Mouse (Mus musculus) frontal cortex, postnatal 36 days (tissue): ENCODE measurements around the gene Vwa8.

Source experiments
- DNase-seq, 2 experiments: peaks; one replicate each; pipeline ENCODE4 v3.0.0; 2022; ENCODE audit warnings: low spot score in 2 of 2

Gene Vwa8

DNA sequence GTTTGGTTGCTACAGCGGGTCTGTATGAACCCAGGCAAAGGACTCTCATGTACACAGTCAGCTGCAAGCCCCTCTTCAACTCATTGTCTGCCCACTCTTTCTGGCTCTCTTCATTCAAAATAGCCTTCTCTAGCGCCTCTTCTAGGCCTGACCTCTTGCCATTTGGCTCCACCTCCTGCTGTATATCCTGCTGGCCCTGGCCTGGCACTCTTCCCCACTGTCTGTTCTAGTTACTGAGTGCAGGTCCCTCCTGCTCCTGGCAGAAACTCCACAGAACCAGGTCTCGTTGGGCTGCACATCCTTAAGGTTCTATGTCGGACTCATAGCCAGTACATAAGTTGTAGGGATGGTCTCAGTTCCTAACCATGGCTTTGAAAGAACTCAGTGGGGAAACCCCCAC lies 293.5 kb downstream of the Vwa8 start:
- no peak for DNase-seq

DNA sequence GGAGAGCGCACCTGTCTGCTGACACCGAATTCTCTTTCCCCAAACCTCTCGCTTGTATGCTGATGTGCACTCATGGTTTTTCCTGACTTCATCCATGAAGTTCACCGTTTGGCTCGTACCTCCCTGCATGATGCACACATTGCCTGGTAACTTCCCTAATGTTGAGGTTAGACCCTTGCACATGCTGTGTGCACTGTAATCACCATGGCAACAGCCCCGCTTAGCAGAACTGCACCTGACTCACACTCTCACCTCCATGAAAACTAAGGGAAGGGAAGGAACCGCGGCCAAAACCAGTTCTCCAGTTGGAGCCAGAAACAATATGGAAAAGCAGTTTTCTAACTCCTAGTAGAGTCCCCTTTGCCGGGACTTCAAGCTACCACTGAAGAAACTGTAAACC lies 294.8 kb downstream of the Vwa8 start:
- DNase-seq = no peak

DNA sequence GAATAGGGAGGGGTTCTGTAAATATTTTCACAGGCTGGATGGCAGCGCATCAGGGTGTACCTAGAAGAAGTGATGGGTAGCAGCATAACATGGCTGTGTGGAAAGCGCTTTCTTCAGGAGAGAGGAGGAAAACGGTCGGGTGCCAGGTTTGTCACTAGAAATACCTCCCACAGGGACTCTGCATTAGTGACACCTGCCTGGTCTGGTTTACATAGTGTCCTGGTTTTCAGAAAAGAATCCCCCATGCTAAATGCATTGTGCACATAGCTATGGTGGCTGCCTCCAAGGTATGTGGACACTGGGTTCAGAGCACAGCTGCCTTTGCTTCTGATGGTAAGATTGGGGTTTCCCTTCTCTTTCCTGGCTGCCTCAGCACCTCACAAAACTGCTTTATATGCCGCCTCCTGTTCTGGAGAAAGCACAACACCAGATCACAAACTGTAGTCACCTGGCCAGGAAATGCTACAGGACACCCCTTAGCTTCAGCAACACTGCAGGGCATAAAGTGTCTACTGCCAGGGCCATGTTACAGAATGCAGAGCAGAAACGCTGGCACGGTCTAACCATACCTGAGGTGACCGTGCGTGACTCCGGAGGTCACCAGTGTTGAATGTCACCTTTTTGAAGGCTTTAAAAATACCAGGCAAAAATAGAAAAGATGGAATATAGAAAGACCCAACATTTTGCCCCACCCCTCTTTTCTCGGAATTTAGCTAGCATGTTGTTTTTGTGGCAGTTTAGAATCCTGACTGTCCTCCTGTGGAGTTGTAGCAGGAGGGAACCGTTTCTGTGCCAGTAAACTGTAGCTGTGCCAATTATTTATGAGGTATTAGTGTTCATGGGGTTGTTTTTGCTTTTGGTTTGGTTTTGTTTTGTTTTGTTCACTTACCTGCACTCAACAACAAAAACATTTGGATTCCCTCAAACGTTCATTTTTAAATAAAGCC lies 295.7 kb downstream of the Vwa8 start:
- no peak for DNase-seq

DNA sequence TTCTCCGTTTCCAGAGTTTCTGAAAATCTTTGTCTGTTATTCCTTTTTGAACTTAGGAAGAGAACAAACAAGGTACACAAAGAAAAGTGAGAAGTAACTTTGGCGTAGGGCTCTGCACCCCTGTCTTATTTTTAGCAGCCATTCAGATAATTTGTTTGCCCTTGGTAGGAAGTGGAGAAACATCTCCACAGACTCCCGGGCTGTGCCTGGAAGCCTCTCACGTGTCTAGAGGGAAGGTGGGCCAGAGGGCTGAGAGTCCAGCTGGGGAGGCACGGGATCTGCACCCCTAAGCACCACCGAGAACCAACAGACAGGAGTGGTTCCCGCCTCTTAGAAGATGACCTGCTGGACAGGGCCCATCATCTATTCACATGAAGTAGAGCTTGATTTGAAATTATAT lies 302.9 kb downstream of the Vwa8 start:
- no peak for DNase-seq

DNA sequence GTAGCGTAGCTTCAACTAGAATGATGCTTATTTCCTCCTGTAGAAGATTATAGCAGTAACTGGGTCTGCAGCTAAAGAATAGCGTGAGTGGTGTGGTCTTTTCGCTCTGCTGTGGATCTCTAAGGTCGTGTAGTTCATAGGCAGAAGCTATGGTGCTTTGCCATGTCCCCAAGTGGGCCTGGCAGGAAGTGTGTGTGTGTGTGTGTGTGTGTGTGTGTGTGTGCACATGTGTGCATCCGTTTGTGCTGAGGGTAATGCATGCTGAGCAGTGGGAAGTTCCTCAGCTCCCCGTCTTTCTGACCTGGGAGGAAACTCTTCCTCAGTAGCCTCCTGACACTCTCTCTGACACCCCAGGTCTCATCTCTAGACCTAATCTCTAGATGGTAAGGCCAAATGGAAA lies 305.0 kb downstream of the Vwa8 start:
- no peak for DNase-seq

DNA sequence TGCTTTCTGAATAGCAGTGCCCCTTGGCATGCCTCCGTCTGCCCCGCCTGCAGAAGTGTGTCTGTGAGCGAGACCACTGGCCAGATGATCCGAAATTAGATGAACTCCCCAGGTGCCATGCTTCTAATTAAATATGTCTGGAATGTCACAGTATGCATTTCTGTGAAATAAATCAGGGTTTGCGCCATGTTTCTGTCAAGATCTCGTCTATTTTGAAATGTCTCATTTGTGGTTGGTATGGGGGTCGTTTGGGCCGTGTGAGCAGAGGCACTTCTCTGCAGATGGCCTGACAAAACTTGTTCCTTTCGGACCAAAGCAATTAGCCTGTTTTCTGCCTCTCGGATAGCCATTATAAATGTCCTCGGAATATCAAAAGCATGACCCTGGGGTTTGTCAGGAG lies 306.1 kb downstream of the Vwa8 start:
- DNase-seq = no peak

DNA sequence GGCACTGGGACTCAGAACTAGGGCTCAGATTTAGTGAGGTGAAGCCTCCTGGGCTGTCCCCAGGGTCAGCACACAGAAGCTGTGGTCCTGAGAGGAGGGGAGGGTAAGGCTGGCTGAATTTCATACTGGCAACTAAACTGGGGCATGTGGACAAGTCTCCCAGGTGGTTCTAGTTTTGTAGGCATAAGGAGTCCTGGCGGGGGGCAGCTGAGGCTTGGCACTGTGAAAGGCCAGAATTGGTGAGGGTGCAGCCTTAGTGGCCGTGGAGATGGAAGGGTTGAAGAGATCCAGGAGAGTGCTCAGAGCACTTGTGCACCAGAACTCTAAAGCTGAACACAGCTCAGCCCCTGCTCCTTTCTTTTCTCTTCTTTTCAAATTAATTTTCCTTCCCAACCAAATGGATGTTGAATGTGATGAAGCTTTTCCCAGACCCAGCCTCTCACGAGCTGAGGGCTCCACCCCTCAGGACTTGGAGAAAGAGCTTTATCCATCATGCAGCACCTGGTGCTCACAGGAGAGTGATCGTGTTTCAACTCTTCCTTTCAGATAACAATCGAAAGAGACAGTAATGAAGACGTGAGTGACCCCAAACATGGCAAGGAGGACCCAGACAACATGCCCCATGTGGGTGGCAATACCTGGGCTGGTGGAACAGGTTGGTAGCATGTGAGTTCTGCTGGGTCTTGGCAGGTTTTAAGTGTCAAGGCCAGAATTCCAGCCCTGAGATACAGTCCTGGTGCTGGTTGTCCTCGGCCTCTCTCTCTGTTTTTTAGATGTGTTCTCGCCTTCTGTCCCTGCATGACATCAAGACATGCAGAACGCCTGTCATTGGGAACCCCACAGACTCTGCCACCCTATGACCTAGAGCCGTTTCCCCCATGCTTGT lies 307.9 kb downstream of the Vwa8 start:
- no peak for DNase-seq

DNA sequence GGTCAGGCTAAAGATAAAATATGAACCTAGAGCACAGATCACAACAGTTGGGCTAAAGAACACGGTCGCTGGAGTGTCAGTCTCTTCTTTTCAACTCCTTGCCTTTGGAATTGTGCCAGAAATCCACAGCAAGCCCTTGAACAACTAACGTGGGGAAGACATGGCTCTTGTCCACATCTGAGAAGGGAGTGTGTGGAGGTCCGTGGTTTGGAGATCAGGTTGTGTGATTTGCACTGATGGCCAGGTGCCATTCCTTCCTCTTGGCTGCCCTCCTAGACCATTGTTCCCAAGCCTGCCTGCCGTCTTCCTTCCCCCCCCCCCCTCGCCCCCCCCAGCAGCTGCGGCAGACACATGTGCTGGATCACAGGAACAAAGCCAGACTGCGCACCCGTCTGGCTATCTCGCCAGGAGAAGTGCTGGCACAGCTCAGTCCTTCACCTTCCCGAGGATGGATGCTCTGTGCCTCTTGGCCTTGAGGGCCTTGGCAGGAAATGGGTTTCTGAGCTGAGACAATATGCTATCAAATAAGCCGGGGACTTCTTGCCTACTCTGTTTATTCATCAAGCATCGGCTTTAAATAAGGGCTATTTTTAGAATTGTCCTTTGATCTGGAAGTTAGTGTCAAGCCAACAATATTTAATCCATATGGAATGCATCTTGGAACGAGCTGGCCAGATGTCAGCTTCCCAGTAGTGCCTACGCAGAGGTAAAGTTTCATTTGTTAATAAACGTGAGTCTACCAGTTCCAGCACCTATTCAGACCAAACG lies 308.8 kb downstream of the Vwa8 start:
- no peak for DNase-seq

DNA sequence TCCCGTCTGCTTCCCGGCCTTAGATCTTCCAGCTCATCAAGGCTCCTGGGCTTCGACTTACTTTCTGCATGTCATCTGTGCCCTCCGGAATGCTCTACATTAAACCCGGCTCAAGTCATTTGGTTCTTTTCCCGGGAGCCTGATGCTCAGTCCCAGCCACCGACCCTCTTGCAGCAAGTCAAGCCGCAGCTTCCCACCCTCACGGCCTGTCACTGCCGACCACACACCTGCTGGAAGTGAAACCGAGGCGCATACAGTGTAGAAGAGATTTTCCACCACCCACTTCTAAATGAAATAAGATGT lies 309.3 kb downstream of the Vwa8 start:
- DNase-seq = no peak

DNA sequence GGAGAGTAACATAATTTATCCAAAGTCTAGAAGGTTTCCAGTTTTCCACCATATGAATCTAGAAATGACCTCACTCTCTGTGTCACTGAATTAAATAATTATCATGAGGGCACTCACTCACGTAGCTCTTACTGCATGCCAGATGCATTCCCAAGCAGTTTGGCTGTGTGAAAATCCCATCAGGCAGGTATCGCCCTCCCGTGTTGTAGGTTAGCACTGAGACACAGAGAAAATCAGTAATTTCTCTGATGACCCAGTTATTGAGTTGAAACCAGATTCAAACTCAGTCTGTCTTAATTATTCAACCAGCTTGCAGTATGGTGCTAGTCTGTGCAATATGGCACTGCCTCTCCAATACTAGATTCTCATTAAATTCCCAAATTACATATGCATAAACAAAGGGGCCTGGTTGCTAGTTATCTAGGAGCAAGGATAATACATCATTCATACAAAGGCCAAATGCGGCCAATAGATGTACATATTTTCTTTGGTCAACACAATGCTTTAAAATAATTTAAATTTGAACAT lies 309.9 kb downstream of the Vwa8 start:
- DNase-seq = no peak

DNA sequence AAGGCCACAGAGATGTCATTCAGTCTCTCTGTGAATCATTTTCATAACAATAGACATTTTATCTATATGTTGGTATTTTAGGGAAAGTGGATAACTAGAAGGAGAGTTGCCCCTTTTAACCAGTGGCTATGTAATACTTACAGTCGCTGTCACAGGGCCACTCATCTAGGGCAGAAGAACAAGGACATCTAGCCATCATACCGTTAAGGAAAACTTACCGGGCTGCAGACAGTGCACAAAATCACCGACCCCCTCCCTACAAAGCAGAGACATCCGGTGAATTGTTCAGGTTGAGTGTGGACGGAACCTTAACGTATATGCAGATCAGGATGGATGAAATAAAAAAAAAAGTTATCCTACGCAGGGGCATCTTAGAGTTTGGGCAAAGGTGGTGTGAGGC lies 310.6 kb downstream of the Vwa8 start:
- no peak for DNase-seq

DNA sequence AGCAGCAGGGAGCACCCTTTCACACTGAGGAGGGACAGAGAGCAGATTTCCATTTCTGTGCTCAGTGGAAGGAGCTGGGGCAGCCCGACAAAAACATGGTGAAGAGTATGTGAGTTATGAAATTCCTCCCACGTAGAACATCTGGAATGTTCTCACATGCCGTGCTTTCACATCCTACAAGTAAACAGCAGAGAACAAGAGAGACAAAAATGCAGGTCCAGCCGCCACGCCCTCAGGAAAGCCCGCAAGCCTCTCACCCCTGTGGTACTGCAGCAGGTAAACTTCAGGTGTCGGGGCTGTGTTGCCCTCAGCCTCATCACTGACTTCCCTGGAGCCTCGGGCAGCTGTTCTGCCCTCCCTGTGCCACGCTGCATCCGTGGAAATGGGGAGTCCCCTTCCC lies 311.6 kb downstream of the Vwa8 start:
- DNase-seq = no peak

DNA sequence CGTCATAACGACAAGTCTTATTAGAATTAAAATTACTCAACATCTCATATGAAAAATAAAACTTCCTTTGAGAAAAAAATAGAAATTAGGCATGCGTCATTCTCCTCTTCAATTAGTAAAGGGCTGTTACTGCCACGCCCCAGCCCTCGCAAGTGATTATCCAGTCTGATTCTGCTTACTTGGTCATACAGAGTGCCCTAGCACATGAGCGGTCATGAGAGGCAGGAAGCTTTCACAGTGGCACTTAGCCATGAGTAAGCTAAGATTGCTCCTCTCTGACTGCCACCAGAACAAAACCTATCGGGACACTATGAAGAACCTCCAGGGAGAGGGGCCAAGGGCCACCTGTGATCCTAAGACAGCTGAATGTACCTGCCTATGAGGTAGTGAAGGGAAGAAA lies 312.1 kb downstream of the Vwa8 start:
- no peak for DNase-seq

DNA sequence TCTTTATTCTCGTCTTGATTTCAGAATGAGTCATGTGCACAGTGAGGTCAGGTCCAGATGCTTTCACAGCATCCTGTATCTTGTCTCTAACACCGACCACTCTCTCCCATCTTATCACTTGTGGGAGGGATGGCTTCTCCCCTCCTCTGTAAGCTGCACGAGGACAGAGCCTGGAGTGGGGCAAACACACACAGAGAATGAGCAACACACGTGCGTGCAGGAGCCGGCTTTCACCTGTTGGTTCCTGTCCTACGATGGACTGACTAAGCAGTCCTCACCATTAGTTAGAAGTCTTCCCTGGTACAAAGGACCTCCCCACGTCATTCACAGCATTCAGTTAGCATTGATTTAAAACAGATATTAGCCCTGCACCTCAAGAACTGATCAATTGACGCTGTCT lies 312.9 kb downstream of the Vwa8 start:
- no peak for DNase-seq

DNA sequence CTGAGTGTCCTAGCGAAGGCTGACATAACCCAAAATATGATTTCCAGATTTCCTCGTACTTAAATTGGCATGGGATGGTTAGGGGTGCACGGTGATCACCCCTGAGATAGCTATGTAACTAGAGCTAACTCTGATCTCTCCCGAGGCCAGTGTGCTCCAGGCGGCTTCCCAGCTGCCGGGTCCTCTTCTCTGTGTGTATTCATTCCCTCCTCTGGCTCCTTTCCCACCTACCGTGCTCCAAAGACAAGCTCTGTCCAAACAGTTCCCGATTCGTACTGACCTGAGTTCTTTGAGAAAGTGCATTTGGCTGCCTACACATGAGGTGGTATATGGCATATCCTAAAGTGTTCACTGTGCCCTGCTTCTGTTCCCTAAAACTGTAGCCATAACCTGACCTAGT lies 313.8 kb downstream of the Vwa8 start:
- DNase-seq = no peak

DNA sequence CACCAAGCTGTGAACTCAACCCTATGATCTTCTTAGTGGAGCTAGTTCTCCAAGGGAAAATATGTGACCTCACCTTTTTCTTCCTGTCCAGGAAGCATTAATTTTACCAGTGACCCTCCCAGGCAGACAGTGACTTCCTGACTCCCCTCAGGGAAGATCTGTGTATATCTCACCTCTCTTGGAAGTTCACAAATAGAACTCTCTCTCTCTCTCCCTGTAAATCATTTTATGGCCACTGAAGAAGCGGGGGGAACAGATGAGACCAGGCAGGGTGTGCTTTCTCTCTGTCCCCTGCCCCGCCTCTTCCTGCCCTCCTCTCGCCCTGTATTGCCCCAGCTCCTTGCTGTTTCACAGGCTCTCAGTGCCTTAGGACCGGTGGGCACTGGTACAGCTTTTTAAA lies 315.5 kb downstream of the Vwa8 start:
- DNase-seq = no peak

DNA sequence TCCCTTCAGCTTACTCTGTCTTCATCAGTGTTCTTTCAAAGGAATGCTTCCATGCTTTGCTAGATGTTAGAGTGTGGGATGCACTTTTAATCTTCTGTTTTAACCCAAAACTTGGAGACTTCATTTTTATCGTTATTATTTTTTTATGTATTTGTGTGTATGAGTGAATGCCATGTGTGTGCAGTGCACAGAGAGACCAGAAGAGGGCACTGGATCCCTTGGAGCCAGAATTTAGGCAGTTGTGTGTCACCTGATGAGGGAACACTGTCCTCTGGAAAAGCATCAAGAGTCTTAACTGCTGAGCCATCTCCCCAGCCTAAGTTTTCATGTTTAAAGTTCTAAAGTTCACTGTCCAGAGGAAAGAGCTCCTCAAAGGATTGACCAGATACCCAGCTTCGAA lies 316.1 kb downstream of the Vwa8 start:
- no peak for DNase-seq

DNA sequence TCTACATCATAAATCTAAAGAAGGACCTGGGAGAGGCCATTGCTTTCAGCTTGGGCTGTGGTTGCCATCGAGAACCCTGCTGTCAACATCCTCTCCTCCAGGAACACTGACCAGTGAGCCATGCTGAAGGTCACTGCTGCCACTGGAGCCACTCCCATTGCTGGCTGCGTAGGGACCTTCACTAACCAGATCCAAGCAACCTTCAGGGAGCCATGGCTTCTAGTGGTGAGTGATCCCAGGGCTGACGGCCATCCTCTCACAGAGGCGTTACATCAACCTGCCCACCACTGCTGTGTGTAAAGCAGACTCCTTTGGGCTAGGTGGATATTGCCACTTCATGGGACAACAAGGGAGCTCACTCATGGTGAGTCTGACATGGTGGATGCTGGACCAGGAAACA lies 325.7 kb downstream of the Vwa8 start:
- DNase-seq = no peak

DNA sequence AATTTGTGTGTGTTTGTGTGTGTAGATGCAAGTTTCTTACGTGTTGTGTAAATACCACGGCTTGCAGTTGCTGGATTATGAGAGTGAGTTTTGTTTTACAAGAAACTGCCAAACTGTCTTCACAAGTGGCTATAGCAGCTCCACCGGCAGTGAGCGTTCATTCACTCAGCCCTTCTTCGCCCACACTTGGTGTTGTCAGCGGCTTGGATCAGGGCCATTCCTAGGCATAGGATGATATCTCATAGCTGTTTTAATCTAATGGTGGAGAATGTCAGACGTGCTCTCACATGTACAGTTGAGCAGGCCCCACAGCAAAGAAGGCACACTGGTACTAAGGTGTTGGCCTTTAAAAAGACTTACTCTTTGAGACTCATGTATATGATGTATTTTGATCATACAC lies 328.9 kb downstream of the Vwa8 start:
- DNase-seq = peak; percentile 57 to 64

DNA sequence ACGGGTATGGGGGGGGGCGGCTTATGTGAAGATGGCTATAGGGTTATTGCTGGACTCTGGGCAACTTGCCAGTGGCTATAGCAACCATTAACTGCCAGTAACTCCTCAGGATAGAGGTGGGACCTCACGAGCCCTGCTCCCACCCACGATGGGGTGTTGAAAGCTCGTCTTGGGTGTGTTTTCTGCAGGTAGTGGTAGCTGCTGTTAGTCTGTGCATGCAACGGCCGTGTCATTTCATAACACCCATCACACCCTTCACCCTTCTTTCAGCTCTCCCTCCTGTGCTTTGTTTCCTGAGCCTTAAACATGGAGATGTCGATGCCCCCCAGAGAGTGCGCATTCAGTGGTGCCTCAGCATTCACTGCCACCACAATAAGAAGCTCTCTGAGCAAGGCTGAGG lies 329.4 kb downstream of the Vwa8 start:
- no peak for DNase-seq

DNA sequence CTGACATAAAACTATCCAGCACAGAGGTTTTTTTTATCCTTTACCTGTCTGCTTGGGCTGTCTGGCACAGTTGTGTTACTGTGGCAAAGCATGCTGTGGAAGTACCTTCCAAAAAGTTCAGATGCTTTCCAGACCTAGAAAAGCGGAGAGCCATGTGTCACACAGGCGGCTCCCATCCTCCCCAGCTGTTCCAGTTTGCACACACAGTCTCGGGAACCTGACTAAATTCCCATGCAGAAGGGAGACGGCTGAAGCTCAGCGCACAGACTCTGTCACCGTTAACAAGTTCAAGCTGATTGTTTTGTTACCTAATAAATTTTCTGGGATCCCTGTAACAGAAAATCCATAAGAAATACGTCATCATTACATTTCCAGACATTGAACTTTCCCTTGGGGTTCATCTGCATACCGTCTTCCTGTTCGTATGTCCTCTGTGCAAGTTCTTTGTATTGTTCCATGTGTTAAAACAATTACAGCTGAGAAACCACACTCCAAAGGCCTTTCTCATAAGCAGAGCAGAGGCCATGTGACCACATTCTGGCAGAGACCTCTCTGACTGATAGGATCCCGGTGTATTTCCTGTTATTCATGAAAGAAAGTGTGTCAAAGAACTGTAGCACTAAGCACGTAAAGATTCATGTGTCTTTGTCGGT lies 331.4 kb downstream of the Vwa8 start:
- no peak for DNase-seq

DNA sequence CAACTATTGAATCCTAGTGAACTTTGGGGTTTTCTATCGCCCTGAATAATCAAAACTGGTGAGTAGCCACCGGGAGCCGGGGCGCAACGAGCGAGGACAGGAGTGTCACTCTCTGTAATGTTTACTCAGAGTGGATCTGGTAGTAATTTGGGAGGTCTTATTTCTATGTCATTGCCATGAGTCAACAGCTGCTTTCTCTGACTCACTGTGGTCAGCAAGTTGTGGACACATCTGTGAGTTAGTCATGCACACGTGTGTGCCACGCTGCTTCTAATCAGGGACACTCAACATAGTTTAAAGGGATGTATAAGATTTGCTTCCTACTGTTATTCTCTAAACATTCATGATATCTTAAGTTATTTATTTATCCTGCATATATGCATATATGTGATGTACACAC lies 332.9 kb downstream of the Vwa8 start:
- no peak for DNase-seq
